Mouse (Mus musculus): ENCODE measurements around the gene Csgalnact2. TPM values are rescaled to one million over a fixed set of nuclear protein-coding genes. Genes with fewer than 3 reads are reported as not detected.
A peak's percentile ranks its signal among the peaks of the same experiment; 100 is the strongest.

Csgalnact2 gene
- 19.3 and 19.9 TPM in 2 replicates for polyA plus RNA-seq (2015; fragmentation: Nextera tagmentation; extraction: Ambion mirVana)

GRCm38 (mm10) chr6:118138731-118139709 lies at the start of gene Csgalnact2:
TSS of gene Csgalnact2 (minus strand) at chr6:118139140.
- Histone ChIP-seq H3K36me3 (no peaks in the 10 kb centered on the region), H3K9me3 (no peaks in the 10 kb centered on the region), H3K9ac (peak within 1 kb of the TSS; percentile 74), H3K4me2 (peak within 1 kb of the TSS; percentile 52), H3K4me1 (no peaks in the 10 kb centered on the region), H3K27ac (peak within 1 kb of the TSS; percentile 85), H3K27me3 (no peaks in the 10 kb centered on the region), H3K4me3 (peak within 1 kb of the TSS; percentile 82)
- WGBS = 7% methylated on average over 50 of the region's 66 CpGs
- ATAC-seq (ENCODE audit: insufficient number of reproducible peaks, low FRiP score, low TSS enrichment, low read depth) = peak; percentile 99

DNA sequence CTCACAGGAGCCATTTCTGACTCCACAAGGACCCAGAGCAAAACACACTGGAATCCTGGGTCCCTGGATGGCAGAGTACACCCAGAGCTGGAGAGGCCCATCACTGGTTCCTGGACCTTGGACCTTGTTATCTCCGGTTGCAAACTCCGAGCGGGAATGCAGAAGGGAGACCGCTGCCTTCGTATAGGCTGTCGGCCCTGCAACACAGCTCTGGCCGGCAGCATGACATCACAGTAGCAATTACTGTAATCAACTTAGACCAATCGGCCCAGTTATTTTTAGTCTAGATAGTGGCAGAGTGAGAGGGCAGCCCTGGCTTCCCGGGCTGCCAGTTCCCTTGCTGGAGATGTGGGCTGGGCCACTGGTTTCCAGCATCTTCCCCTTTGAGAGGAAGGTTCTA lies 49.7 kb upstream of the Csgalnact2 start:
- 80% methylated on average over 9 of the region's 9 CpGs for WGBS
- H3K4me2 ChIP-seq = no peak overlapping the region
- no peak for ATAC-seq (ENCODE audit: insufficient number of reproducible peaks, low FRiP score, low TSS enrichment, low read depth)
- no peaks in the 10 kb centered on the region for H3K4me1 ChIP-seq
- H3K9me3 ChIP-seq = no peaks in the 10 kb centered on the region
- no peak overlapping the region for H3K4me3 ChIP-seq
- no peak overlapping the region for H3K27ac ChIP-seq
- no peak overlapping the region for H3K9ac ChIP-seq
- no peaks in the 10 kb centered on the region for H3K36me3 ChIP-seq
- H3K27me3 ChIP-seq = peaks cover 12% of the 10 kb centered on the region

DNA sequence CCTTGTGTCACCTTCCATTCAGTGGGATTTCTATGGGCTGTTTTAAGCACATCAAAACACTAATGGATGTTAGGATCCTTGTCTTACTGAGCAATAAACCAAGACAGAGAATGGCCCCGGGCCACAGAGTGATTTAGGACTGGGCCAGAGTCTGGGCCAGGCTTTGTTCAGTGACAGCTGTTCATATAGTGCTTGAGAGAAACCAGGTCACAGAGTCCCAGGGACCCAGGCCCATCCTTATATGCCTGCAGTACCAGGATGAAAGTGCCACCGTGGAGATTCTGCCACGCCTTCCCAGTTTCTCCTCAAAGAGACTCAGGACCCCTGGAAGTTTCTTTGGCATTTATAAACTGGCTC lies 48.3 kb upstream of the Csgalnact2 start:
- Histone ChIP-seq H3K4me2 (no peak overlapping the region), H3K4me3 (no peak overlapping the region), H3K27me3 (peaks cover 4% of the 10 kb centered on the region; the same call in 1 of the 2 replicates), H3K27ac (no peak overlapping the region), H3K36me3 (no peaks in the 10 kb centered on the region), H3K4me1 (no peaks in the 10 kb centered on the region), H3K9ac (no peak overlapping the region), H3K9me3 (no peaks in the 10 kb centered on the region)
- 37% methylated on average over 3 of the region's 3 CpGs for WGBS
- no peak for ATAC-seq (ENCODE audit: insufficient number of reproducible peaks, low FRiP score, low TSS enrichment, low read depth)

GRCm38 (mm10) chr6:118186620-118187284 lies 47.8 kb upstream of the Csgalnact2 start:
- WGBS = 42% methylated on average over 17 of the region's 17 CpGs
- Histone ChIP-seq H3K27me3 (0 out of 2 replicates have a peak, but pooled peaks cover under 1% of the 10 kb centered on the region), H3K9ac (no peak overlapping the region), H3K27ac (no peak overlapping the region), H3K4me2 (no peak overlapping the region), H3K36me3 (no peaks in the 10 kb centered on the region), H3K4me1 (no peaks in the 10 kb centered on the region), H3K9me3 (no peaks in the 10 kb centered on the region), H3K4me3 (no peak overlapping the region)
- ATAC-seq (ENCODE audit: insufficient number of reproducible peaks, low FRiP score, low TSS enrichment, low read depth) = no peak

DNA sequence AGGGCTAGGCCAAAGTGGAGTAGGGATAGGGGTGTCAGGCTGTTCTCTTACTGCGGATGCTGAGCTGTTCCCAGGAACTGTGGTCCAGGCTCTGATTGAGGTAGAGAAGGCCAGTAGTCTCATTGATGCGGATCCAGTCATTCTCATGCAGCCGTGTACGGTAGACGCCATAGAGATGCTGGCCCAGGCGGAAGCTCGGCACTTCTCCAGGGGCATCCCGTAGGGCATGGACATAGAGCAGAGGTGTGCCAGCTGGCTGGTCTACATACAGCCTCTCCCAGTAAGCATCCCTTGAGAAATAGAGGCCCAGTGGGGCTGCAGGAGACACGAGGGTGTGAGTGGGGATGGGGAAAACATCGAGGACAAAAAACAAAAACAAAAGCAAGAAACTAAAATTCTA lies 45.2 kb upstream of the Csgalnact2 start:
- Histone ChIP-seq H3K27me3 (no peaks in the 10 kb centered on the region), H3K27ac (no peak overlapping the region), H3K36me3 (no peaks in the 10 kb centered on the region), H3K9ac (no peak overlapping the region), H3K4me3 (no peak overlapping the region), H3K4me1 (no peaks in the 10 kb centered on the region), H3K4me2 (no peak overlapping the region), H3K9me3 (no peaks in the 10 kb centered on the region)
- ATAC-seq (ENCODE audit: insufficient number of reproducible peaks, low FRiP score, low TSS enrichment, low read depth) = no peak
- 88% methylated on average over 10 of the region's 10 CpGs for WGBS

DNA sequence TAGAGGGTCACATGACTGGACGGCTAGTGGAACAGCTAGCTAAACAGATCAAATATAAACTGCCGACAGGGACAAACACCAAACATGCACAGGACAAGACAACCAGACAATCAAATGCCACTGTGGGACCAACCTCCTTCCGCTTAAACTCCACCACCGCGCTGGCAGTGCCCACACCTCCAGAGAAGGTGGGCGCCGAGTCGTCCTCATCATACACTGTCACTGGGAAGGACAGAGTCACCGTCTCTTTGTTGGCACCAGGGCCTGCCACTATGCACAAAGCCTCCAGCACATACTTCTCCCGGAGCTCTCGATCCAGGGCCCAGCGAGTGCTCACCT lies 41.1 kb upstream of the Csgalnact2 start:
- Histone ChIP-seq H3K27me3 (no peaks in the 10 kb centered on the region), H3K4me3 (no peak overlapping the region), H3K27ac (no peak overlapping the region), H3K9me3 (no peaks in the 10 kb centered on the region), H3K4me1 (no peaks in the 10 kb centered on the region), H3K9ac (no peak overlapping the region), H3K4me2 (no peak overlapping the region), H3K36me3 (no peaks in the 10 kb centered on the region)
- 78% methylated on average over 12 of the region's 12 CpGs for WGBS
- ATAC-seq (ENCODE audit: insufficient number of reproducible peaks, low FRiP score, low TSS enrichment, low read depth) = no peak

- WGBS = 57% methylated on average over 13 of the region's 13 CpGs
- Histone ChIP-seq H3K4me3 (no peak overlapping the region), H3K27ac (no peak overlapping the region), H3K36me3 (no peaks in the 10 kb centered on the region), H3K9me3 (no peaks in the 10 kb centered on the region), H3K4me2 (no peak overlapping the region), H3K27me3 (no peaks in the 10 kb centered on the region), H3K4me1 (no peaks in the 10 kb centered on the region), H3K9ac (no peak overlapping the region)
- ATAC-seq (ENCODE audit: insufficient number of reproducible peaks, low FRiP score, low TSS enrichment, low read depth) = peak; percentile 56; the same call in 1 of the 2 replicates
These were observed 40.6 kb upstream of the Csgalnact2 start for GRCm38 (mm10) chr6:118179316-118180084.

DNA sequence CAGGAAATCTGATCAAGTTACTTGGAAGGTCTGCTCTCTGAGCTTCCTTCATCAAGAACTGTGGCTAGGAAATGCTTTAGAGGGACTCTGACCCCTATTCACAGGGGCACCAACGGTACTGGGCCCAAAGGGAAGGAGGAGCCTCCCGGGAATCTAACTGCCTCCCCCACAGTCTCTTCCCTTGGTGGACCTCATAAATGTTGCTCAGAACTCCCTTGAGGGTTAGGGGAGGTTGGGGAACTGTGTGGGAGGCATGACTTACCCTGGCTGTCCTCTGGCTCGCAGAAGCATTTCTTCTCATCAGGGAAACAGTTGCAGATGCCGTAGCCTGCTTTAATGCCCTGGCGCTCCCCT lies 35.0 kb upstream of the Csgalnact2 start:
- 77% methylated on average over 5 of the region's 5 CpGs for WGBS

DNA sequence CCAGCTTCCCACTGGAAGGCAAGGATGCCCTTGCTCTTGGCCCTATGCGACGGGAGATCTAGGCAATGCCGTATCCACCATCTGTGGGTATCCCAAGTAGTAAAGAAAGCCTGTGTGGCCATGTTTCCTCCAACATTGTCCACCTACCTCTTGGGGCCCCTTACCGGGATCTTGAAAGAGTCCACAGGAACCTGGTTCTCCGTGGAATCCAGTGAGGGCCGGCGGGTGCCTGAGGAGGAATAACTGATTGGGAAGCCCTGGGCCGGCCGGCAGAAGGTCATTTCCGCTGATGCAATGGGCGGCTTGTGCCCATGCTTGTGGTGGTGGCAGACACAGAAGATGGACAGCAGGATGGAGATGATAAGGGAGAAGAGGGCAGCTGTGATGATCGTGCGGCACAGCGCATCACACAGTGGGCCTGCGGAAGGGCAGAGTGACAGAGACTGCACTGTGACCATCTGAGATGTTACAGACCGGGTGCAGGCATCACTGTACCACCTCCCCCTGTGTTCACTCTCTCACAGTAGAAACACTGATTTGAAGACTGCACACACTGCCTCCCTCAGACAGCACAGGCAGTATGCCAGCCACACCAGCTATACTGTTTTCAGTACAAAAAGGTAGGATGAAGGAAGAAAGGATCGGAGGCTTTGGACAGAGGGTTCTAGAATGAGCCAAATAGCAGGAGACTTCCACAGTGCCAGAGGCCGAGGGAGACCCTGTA lies 34.5 kb upstream of the Csgalnact2 start:
- H3K4me3 ChIP-seq = no peak overlapping the region
- H3K9me3 ChIP-seq = no peaks in the 10 kb centered on the region
- no peak for ATAC-seq (ENCODE audit: insufficient number of reproducible peaks, low FRiP score, low TSS enrichment, low read depth)
- H3K36me3 ChIP-seq = no peaks in the 10 kb centered on the region
- no peak overlapping the region for H3K4me2 ChIP-seq
- WGBS = 90% methylated on average over 18 of the region's 18 CpGs
- H3K27me3 ChIP-seq = no peaks in the 10 kb centered on the region
- H3K4me1 ChIP-seq = no peaks in the 10 kb centered on the region
- H3K27ac ChIP-seq = no peak overlapping the region
- no peak overlapping the region for H3K9ac ChIP-seq

More for the DNA sequence above, 35.0 kb upstream of the Csgalnact2 start:
- Histone ChIP-seq H3K4me2 (no peak overlapping the region), H3K27me3 (no peaks in the 10 kb centered on the region), H3K9me3 (no peaks in the 10 kb centered on the region), H3K9ac (no peak overlapping the region), H3K36me3 (no peaks in the 10 kb centered on the region), H3K4me1 (no peaks in the 10 kb centered on the region), H3K4me3 (no peak overlapping the region), H3K27ac (no peak overlapping the region)
- ATAC-seq (ENCODE audit: insufficient number of reproducible peaks, low FRiP score, low TSS enrichment, low read depth) = no peak

DNA sequence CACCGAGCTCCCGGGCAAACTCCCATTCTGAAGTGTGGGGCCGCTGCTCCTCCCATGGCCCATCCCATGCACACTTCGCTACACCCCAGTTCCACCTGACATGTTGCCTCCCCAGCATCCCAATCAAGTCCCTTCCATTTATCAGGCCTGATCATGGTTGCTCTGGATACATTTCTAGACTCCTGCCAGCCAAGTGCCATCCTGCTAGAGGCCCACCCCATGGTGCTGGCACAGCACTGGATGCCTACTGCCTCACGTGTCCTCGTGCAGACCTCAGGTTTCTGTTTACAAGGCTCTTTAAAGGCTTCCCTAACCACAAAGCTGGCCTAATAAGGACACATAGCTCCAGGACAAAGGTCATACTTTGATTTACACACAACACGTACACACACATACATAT lies 32.4 kb upstream of the Csgalnact2 start:
- no peak overlapping the region for H3K27ac ChIP-seq
- no peaks in the 10 kb centered on the region for H3K36me3 ChIP-seq
- H3K4me1 ChIP-seq = no peaks in the 10 kb centered on the region
- no peak overlapping the region for H3K9ac ChIP-seq
- H3K4me3 ChIP-seq = no peak overlapping the region
- H3K4me2 ChIP-seq = no peak overlapping the region
- WGBS = 87% methylated on average over 7 of the region's 7 CpGs
- H3K9me3 ChIP-seq = no peaks in the 10 kb centered on the region
- no peaks in the 10 kb centered on the region for H3K27me3 ChIP-seq
- ATAC-seq (ENCODE audit: insufficient number of reproducible peaks, low FRiP score, low TSS enrichment, low read depth) = no peak

DNA sequence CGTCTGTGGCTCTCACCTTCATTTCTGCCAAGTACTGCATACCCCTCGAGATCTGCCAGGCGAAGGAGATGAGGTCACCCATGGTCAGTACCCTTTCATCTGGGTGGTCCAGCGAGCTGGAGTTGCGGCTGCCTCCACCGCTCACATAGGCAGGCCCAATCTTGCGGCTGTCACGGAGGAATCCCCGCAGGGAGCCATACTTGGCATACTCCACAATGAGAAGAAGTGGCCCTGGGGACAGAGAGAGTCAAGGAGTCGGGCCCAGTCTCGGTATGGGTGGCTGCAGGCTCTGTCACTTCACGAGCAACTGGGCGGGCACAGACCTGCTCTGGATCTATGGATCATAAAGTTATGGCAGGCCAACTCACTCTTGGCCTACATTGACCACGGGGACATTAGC lies 29.2 kb upstream of the Csgalnact2 start:
- no peak for ATAC-seq (ENCODE audit: insufficient number of reproducible peaks, low FRiP score, low TSS enrichment, low read depth)
- no peak overlapping the region for H3K4me3 ChIP-seq

More for the DNA sequence above, 29.2 kb upstream of the Csgalnact2 start:
- no peak overlapping the region for H3K27ac ChIP-seq
- no peaks in the 10 kb centered on the region for H3K4me1 ChIP-seq
- no peak overlapping the region for H3K9ac ChIP-seq
- no peak overlapping the region for H3K4me2 ChIP-seq
- 79% methylated on average over 14 of the region's 14 CpGs for WGBS
- no peaks in the 10 kb centered on the region for H3K36me3 ChIP-seq
- H3K27me3 ChIP-seq = no peaks in the 10 kb centered on the region
- H3K9me3 ChIP-seq = no peaks in the 10 kb centered on the region
